8 mouse cellular contexts compared by ENCODE assay signal in the genomic region with DNA sequence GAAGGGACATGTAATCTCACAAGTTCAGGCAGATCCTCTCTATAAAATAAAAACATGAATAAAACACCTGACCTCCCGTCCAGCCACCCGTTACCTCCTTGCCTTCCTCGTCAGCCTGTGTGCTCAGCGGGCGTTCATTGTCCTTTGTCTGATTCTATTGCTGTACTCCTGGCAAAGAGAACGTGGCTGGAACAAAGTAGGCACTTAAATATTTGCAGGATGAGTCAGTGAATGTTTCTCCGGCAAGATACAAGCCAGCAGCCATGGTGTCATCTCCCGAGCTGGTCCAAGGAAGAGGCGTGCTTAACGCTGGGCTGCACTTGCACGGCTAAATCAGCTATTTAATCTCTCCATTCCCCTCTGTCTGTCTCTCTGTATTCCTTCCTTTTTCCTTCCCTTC. TPM values are rescaled to one million over a fixed set of nuclear protein-coding genes. Genes with fewer than 3 reads are reported as not detected.
A peak's percentile ranks its signal among the peaks of the same experiment; 100 is the strongest.
DNase-seq lines count a peak whose midpoint lies in the region; ATAC-seq and TF ChIP-seq lines count a peak whose summit lies in the region.
"Had no signal": no experiment of that assay in that cellular context is flagged by ENCODE, and none has a peak within 500 bp of the region (broad histone marks: within the 10 kb centered on the region; RNA-seq: fewer than 3 reads in every experiment).

No protein-coding gene starts in this region.

- no peak for TF ChIP-seq POLR2A in kidney, adult 2 months (IDR thresholded peaks at IDR 0.05; ENCODE audit: low read depth, low read length)

- in situ Hi-C loops in Patski (cut with MboI; ENCODE audit: low pct_unique_long_range_greater_than_20kb) = no loop called here

- H3K27ac ChIP-seq in kidney, postnatal 0 days = no peak overlapping the region
- H3K27ac ChIP-seq in kidney, adult 2 months (ENCODE audit: insufficient read depth, low read depth, low read length) = no peak overlapping the region
- no peak overlapping the region for H3K27ac ChIP-seq in left cerebral cortex, adult 2 months

- POLR2A ChIA-PET in Patski (lab: Charles Lee) = no interaction called here

- H3K27me3 ChIP-seq in kidney, postnatal 0 days (ENCODE audit: insufficient read depth, low read length) = no peaks in the 10 kb centered on the region
- no peaks in the 10 kb centered on the region for H3K27me3 ChIP-seq in kidney, adult 2 months (replicated peaks; ENCODE audit: control insufficient read depth, insufficient read depth, low read length)
- no peaks in the 10 kb centered on the region for H3K27me3 ChIP-seq in Patski

- no peak overlapping the region for H3K4me2 ChIP-seq in kidney, postnatal 0 days (ENCODE audit: low read length)

- H3K4me3 ChIP-seq in kidney, postnatal 0 days (replicated peaks; ENCODE audit: low read depth, low read length) = no peak overlapping the region
- no peak overlapping the region for H3K4me3 ChIP-seq in kidney, adult 2 months (ENCODE audit: insufficient read depth, low read depth, low read length)
- no peak overlapping the region for H3K4me3 ChIP-seq in left cerebral cortex, adult 2 months

- no peaks in the 10 kb centered on the region for H3K9me3 ChIP-seq in kidney, postnatal 0 days (replicated peaks; ENCODE audit: low read length)

- intact Hi-C loops in left cerebral cortex, adult 2 months (cut with DNase I) = no loop called here

- H3K36me3 ChIP-seq in kidney, postnatal 0 days (ENCODE audit: insufficient read depth, low read length) = no peaks in the 10 kb centered on the region
- no peaks in the 10 kb centered on the region for H3K36me3 ChIP-seq in kidney, adult 2 months (ENCODE audit: control insufficient read depth, insufficient read depth, low read length)

- WGBS in kidney, postnatal 0 days = 49% methylated on average over 11 of the region's 11 CpGs
- 37% methylated on average over 11 of the region's 11 CpGs for WGBS in kidney, adult 2 months

- no peak overlapping the region for H3K9ac ChIP-seq in kidney, postnatal 0 days (ENCODE audit: low read depth, low read length)

- DNase-seq in kidney, postnatal 0 days (ENCODE audit: low spot score) = peak; percentile 18
- DNase-seq in kidney, adult 2 months = no peak
- DNase-seq in Patski (ENCODE audit: low read depth, low spot score) = peak; percentile 95
- DNase-seq in fibroblast of lung, adult 2 months (ENCODE audit: low read depth) = peak; percentile 24
- DNase-seq in heart, postnatal 4 days = peak; percentile 50
- DNase-seq in layer of hippocampus, adult 9-10 months (ENCODE audit: low spot score) = no peak
- DNase-seq in left cerebral cortex, adult 2 months (ENCODE audit: extremely low spot score in 1 of 2, low spot score in 2 of 2) = no peak

- no peaks in the 10 kb centered on the region; the same call in 1 of the 2 replicates for H3K4me1 ChIP-seq in kidney, postnatal 0 days (replicated peaks; ENCODE audit: insufficient read depth, low read length)
- H3K4me1 ChIP-seq in kidney, adult 2 months (ENCODE audit: control insufficient read depth, insufficient read depth, low read length) = no peaks in the 10 kb centered on the region

- CTCF ChIA-PET in Patski (lab: Charles Lee) = interaction anchor here (0.7 to 2.5 kb wide), 9 partner anchors 8 to 237 kb away, joined by 3 to 11 read pairs (median 3); no protein-coding TSS in a partner anchor

- peak; percentile 69; the same call in 1 of the 2 replicates for ATAC-seq in kidney, postnatal 0 days (replicated peaks; ENCODE audit: low FRiP score, low read depth)
- peak; percentile 99 for ATAC-seq in Patski

- no peak for TF ChIP-seq CTCF in kidney, postnatal 0 days (IDR thresholded peaks at IDR 0.05; ENCODE audit: low read depth)
- no peak for TF ChIP-seq CTCF in kidney, adult 2 months (conservative IDR thresholded peaks at IDR 0.05; ENCODE audit: insufficient read depth, insufficient read length, low read depth, low read length)
- no peak for TF ChIP-seq CTCF in Patski (IDR thresholded peaks at IDR 0.05)
- no peak for TF ChIP-seq CTCF in left cerebral cortex, adult 2 months (IDR thresholded peaks at IDR 0.05)

RNA-seq across cellular contexts. Expression of gene Slc25a31, which starts 26.3 kb away (rescaled TPM):
- polyA plus RNA-seq in kidney, postnatal 0 days (2015; fragmentation: Nextera tagmentation; extraction: Ambion mirVana) = 0.10 and 0.11 TPM in 2 replicates
- 0.08 TPM in 1 of 2 replicates, not detected in the other for polyA plus RNA-seq in kidney, adult 2 months (2012; rRNA removed)
- not detected for polyA plus RNA-seq in Patski (2021)
- 1 to 10 TPM in 1 of 2 experiments, under 1 TPM in 1; 0.90 to 1.0 TPM for total RNA-seq in heart, postnatal 4 days (2021)
- not detected for total RNA-seq in left cerebral cortex, adult 2 months (2021)
- polyA plus RNA-seq: stomach, embryonic 14.5 days had no signal

Comparison
In these comparisons a context has a peak if more than half of its experiments do, and no peak if none do; other contexts are left out.
1. DNase-seq: peak in kidney, postnatal 0 days (single experiment), Patski (single experiment), fibroblast of lung, adult 2 months (single experiment) and heart, postnatal 4 days (single experiment); none in kidney, adult 2 months (single experiment), layer of hippocampus, adult 9-10 months (single experiment) and left cerebral cortex, adult 2 months (0 of 2).